Mouse (Mus musculus): ENCODE results near the gene Dguok.

The Dguok gene

GRCm38 (mm10) chr6:83506258-83507167 lies at the start of gene Dguok:
Gene Dguok (minus strand): TSS chr6:83506969.
- DNase-seq (ENCODE audit: low spot score in 2 of 2) = peak; percentile 90 to 95

GRCm38 (mm10) chr6:83555972-83556371 lies 49.2 kb upstream of the Dguok start:
- DNase-seq (ENCODE audit: low spot score in 2 of 2) = no peak

GRCm38 (mm10) chr6:83548346-83548745 lies 41.6 kb upstream of the Dguok start:
- DNase-seq (ENCODE audit: low spot score in 2 of 2) = no peak

GRCm38 (mm10) chr6:83545778-83546177 lies 39.0 kb upstream of the Dguok start:
- DNase-seq (ENCODE audit: low spot score in 2 of 2) = no peak

DNA sequence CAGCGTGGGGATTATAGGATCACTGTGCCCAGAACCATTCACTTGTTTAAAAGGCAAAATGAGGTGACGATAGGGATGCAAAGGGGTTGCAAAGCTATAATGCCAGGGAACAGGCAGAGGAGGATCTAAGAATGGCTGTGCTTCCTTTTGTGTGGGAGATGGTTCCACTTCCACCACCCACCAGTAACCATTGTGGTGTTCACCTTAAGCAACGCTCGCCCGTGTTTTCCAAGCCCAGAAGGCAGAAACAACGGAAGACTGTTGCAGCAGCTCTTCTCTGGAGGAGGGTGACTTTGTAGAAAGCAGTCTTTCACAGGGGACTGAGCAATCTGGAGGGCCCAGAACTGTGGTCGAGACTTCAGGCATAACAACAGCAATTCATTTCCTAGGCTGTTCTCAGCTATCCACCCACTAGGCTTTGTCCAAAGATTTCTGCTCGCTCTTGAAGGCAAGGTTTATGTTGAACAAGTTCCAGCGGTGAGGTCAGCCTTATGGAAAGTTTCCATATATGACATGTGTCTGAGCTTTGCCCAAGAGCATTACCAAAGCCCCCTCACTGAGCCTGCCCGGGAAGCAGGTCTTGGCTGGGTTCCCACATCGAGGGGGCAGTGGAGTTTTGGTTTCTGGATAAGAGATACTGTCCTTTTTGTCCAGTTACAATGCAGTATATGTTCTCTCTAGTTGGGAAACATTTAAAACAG lies 35.1 kb upstream of the Dguok start:
- DNase-seq (ENCODE audit: low spot score in 2 of 2) = peak in 1 of 2 experiments; percentile 10

GRCm38 (mm10) chr6:83540017-83540416 lies 33.2 kb upstream of the Dguok start:
- DNase-seq (ENCODE audit: low spot score in 2 of 2) = no peak

DNA sequence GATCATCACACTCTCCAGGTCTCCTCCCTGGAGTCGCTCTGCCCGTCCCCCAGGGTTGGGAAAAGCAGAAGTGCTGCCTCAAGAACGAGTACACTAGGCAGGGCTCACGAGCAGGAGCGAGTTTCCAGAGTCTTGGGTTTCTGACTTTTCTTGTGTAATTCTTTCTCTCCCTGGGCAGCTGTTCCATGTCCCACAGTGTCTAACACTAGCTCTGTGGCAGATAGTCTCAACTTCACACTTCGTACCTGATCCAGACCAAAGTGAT lies 30.0 kb upstream of the Dguok start:
- DNase-seq (ENCODE audit: low spot score in 2 of 2) = no peak

- no peak for DNase-seq (ENCODE audit: low spot score in 2 of 2)
These were observed 29.4 kb upstream of the Dguok start, which contains the start of gene Actg2 for GRCm38 (mm10) chr6:83536028-83536794. Gene Actg2 (minus strand): TSS chr6:83536265.

- no peak for DNase-seq (ENCODE audit: low spot score in 2 of 2)
These were observed 25.8 kb upstream of the Dguok start for GRCm38 (mm10) chr6:83532608-83533007.

- no peak for DNase-seq (ENCODE audit: low spot score in 2 of 2)
These were observed 16.4 kb upstream of the Dguok start for GRCm38 (mm10) chr6:83523194-83523593.

DNA sequence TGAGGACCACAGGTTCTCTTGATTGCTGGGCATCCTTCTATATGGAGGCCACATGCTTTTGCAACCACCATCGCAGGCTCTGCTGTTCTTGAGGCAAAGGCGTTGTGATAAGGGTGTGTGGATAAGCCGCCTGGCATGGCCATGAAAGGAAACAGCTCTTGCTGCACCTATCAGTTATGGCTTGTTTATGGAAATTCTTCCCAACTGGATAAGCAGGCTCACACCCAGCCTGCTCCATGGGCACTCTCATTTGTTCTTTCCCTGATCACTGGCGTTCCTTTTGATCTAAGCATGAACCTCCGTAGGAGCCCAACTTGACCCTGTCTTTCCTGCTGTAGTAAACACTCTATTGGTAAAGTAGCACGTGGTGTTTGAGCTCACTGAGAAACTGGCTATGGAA lies 15.0 kb upstream of the Dguok start:
- DNase-seq (ENCODE audit: low spot score in 2 of 2) = no peak

- DNase-seq (ENCODE audit: low spot score in 2 of 2) = no peak
These were observed 11.9 kb upstream of the Dguok start for GRCm38 (mm10) chr6:83518637-83519036.

DNA sequence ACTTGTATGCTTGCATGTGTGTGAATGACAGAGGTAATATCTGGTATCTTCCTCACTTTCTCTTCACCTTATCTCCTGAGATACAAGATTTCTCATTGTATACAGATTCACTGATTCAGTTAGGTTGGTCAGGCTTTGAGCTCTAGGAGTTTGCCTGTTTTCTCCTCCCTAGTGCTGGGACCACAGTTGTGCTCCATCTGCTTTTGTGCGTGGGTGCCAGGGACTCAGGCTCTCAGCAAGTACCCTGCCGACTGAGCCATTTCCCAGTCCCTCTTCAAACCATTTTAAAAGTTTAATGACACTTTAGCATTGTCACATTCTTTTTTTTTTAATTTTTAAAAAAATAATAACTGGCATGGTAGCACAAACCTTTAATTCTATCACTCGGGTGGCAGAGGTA lies 8.4 kb upstream of the Dguok start:
- DNase-seq (ENCODE audit: low spot score in 2 of 2) = no peak

GRCm38 (mm10) chr6:83512495-83512894 lies 5.7 kb upstream of the Dguok start:
- peak in 1 of 2 experiments; percentile 68 for DNase-seq (ENCODE audit: low spot score in 2 of 2)

DNA sequence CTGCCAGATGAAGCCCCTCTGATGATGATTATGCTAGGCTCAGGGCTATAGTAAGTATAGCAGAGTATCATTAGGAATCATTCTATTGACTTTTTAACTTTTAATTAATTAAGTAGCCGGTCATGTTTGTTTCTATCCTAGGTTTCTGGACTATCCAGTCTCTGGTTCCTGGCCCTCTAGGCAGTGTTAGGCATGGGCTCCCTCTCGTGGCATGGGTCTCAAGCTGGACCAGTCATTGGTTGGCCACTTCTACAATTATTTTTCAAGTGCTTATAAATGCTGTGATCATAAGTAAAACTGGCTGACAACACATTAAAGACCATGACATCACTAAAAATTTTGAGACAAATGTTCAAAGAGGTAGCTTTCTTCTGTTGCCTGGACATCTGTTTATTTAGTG lies 3.4 kb upstream of the Dguok start:
- no peak for DNase-seq (ENCODE audit: low spot score in 2 of 2)

GRCm38 (mm10) chr6:83509442-83509841 lies 2.7 kb upstream of the Dguok start:
- DNase-seq (ENCODE audit: low spot score in 2 of 2) = peak in 1 of 2 experiments; percentile 28

DNA sequence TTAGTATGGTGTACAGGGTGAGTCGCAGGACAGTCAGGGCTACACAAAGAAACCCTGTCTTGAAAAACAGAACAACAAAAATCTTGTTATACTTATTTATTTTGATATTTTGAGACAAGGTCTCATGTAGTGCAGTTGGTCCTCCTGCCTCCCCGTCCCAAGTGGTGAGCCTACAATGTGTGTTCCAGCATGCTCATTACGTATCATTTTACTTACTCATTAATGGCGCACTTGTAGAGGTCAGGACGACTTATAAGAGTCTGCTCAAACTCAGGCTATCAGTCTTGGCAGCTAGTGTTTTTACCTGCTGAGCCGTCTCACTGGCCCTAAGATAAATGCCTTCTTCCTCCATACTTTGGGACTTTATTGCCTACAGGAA lies 388 bp upstream of the Dguok start:
- DNase-seq (ENCODE audit: low spot score in 2 of 2) = no peak

GRCm38 (mm10) chr6:83505554-83505953 lies 1.2 kb downstream of the Dguok start:
- DNase-seq (ENCODE audit: low spot score in 2 of 2) = no peak

GRCm38 (mm10) chr6:83503361-83503760 lies 3.4 kb downstream of the Dguok start:
- DNase-seq (ENCODE audit: low spot score in 2 of 2) = no peak

- DNase-seq (ENCODE audit: low spot score in 2 of 2) = no peak
These were observed 4.1 kb downstream of the Dguok start for GRCm38 (mm10) chr6:83502656-83503055.

DNA sequence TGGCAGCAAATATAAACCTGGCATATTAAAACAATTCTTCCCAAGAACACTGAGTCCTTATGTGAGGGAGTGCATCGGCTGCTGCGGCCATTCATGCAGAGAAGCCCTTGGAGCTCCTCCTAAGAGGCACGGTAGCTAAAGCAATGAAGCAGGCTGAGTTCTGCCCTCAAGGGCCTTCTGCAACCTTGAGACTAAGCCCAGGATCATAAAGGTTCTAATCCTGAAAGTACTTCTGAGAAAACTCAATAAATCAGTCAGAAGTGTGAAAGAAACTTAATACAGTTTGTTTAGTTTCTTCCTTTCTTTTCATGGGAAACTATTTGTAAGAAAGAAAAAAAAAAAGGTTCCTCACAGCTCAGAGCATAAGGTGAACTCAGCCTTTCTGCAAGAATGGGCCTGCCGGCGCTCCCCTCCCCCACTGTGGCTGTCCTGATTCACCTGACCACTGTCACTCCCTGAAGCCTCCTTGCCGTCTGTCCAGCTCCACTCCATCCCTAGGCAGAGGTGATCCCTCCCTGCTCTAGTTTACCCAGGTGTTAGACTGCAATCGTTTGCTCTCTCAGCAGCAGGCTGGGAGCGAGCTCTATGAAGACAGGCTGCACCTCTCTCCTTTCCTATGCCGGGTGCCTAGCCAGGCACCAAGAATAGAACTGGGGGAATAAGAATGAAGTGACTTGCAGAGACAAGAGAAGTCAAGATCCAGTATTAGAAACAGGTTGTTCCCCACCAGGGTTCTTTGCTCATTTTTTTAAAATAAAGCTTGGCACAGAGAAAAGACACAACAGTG lies 5.1 kb downstream of the Dguok start:
- no peak for DNase-seq (ENCODE audit: low spot score in 2 of 2)

DNA sequence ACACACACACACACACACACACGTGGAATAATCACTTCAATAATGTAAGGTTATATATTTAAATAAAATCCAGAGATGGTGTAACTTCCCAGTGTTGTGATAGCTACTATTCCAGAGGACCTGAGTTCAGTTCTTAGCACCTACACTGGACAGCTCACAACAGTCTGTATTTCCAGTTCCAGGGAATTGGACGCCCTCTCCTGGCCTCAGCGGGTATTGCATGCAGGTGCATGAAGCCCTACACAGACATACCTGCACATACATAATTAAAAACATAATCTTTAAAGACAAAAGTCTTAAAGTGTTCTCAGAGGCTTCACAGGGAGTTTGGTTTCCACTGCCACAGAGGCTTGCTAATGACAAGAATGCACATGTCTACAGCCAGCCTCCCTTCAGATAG lies 6.3 kb downstream of the Dguok start:
- no peak for DNase-seq (ENCODE audit: low spot score in 2 of 2)

Data from cerebellum, postnatal 4 days (tissue).